Mouse (Mus musculus) right cerebral cortex, postnatal 10 days (tissue): ENCODE data around the gene Cit.

Source experiments
- DNase-seq, 2 experiments: peaks; one replicate each; pipeline ENCODE4 v3.0.0; 2021; ENCODE audit warnings: low spot score in 2 of 2

The Cit gene

DNA sequence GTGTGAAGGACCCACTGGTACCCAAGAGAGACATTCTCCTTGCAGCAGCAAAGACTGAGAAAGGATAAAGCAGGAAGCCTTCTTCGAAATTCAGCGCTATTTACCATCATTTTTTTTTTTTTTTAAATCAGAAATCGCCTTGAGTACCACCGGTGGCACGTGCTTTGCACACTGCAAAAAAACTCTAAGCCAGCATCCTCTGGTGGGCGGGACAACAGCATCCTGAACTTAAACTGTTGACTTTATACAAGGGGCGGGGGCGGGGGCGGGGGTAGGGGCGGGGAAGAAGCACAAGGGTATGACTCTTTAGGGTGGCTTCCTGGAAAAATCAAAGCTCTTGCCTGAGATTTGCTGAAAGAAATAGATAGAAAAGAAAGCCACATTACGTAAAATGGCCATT is 194.6 kb downstream of the Cit start:
- DNase-seq = no peak

DNA sequence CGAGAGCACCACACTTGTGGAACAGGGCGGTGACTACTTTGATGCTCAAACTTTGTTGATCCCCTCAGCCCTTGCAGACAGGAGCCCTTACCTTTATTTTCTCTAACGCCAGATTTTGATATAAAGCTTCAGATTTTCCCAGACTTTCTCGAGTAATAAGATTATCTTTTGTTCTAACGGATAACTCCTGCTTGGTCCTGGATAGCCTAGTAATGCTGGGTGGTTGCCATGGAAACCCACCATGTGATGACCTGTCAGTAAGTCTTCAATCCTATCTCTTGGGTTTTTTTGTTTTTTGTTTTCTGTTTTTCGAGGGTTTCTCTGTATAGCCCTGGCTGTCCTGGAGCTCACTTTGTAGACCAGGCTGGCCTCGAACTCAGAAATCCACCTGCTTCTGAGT is 197.2 kb downstream of the Cit start:
- no peak for DNase-seq

DNA sequence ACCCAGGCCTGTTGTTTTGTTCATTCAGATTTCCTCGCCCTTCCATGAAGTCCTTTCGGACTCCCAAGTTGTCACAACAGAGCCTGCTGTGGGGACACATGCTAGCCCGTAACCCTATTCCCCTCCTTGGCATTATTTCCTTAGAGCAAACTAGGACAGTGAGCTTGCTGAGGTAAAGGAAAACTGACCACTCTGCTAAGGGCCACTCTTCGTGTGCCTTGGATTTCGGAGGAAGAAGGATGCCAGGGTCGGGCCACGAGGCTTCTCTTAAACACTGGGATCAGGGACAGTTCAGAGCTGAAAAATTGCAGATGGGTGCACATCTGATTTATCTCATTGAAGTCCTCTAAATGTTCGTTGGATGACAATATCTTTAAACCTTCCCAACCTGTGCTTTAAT is 200.5 kb downstream of the Cit start:
- no peak for DNase-seq

DNA sequence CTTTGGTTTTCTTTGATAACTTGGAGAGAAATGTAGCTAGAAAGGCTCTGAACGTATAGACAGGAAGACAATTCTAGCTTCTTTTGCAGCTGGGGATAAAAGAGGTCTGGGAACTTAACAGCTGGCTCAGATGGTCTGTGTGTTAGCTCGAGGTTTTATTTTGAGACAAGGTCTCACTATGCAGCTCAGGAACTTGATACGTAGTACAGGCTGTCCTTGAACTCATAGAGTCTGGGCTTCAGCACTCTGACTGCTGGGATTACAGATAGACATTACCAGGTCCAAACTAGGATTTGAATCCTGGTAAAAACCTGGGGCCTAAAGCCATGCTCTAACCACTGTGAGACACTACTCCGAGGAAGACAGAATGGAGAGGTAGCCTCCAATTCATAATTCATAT is 201.2 kb downstream of the Cit start:
- no peak for DNase-seq

DNA sequence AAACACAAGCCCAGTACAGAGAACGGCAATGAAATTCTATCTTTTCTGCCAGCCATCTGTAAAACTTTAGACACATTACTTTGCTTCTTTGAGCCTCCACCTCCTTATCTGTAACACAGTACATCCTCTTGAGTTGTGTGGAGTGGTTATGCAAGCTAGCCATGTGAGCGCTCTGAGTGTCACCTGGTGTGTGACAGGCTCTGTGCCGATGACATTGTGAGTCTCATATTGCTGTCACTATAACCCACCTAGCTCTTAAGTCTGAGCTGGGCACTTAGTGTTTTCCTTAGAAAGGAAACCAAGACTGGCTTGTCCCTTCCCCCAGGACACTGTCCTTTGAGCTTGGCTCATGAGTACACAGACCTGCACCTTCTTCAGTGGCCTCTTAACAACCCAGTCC is 203.2 kb downstream of the Cit start:
- no peak for DNase-seq

DNA sequence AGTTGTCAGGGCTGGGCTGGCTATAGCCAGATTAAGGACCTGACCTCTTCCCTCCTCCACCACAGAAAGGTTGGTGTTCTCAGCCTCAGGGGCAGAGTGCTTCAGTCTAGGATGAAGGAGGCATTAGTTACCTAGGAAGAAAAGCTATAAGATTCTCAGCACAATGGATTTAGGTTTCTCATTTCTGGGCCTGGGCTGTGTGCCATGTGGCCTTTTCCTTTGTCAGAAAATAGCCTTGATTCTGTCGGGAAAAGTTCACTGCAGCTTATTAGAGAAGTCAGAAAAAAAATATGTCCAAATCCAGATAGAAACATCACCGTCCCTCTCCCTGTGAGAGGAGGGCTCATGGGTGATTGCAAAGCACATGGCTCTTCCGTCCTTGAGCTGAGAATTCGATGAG is 204.7 kb downstream of the Cit start:
- no peak for DNase-seq

DNA sequence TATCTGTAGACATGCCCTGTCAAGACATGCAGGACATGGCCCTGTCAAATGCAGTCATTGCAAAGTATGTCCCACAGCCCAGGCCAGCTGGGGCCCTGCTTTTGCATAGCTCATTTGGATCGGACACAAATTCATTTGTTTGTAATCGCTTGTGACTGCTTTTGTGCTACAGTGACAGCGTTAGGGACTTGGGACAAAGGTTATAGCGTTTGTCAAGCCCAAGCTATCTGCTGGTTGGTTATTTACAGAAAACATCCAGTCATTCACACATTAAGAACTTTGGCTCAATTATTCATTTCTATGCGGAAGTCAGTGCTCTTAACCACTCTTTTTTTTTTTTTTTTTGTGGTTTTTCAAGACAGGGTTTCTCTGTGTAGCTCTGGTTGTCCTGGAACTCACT is 207.1 kb downstream of the Cit start:
- DNase-seq = no peak

DNA sequence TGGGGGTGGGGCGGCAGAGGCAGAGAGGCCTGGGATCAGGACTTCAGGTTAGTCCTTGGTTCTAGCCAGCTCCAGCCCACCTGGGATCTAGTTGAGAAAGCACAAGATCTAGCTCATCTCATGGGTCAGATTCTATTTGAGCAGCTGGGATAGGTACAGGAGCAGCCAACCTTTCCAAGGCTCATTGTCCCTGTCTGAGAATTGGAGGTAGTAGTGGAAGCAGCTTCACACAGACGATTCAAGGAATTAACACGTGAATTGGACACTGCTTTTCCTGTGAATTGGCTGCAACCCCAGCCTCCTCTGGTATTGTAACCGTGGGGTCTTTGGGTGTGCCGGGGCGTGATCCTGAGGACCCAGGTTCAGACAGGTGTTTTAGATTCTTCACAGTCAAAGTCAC is 207.7 kb downstream of the Cit start:
- DNase-seq = no peak
